Mouse (Mus musculus) right cerebral cortex, adult 2 months (tissue): ENCODE results near the gene Gm21518.
"Not testable (repeated sequence)": the region's sequence is repeated elsewhere in the genome, so short reads cannot be mapped to it uniquely, and the experiment has no call there.

ENCODE experiments used
- DNase-seq, 2 experiments: peaks; one replicate each; pipeline ENCODE4 v3.0.0; 2021 to 2022; ENCODE audit warnings: low spot score in 2 of 2

Gene Gm21518

DNA sequence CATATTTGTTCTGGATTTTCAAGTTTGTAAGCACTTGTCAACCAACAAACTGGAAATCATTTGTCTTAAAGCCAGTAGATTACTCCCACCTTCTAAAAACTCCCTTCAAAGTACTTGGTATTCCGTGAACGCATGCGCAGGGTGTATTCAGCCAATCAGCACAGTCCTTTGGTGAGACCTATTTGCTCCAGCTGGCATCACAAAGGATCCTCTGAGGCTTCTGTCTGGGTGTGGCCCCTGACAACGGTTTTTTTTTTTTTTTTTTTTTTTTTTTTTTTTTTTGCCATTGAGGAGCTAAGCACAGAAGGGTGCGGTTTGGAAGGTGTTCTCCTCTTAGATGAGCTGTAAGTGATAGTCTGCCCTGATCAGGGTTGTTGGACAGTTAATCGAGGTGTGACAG is at the start of gene Gm21518:
Gene Gm21518, plus strand, starts transcription at position 301 of the 400 bp plus-strand sequence.
- DNase-seq, result not testable (repeated sequence)
